Mouse (Mus musculus) ES-E14 (cell line): Measurements from ENCODE around the gene E030018B13Rik. TPM values are rescaled to one million over a fixed set of nuclear protein-coding genes. Genes with fewer than 3 reads are reported as not detected.

Experiments used
- DNase-seq: peaks from one replicate; pipeline ENCODE4 v3.0.0-alpha.2; 2013; ENCODE audit warnings: low read depth, low spot score
- H3K27ac ChIP-seq: 2 replicates; pipeline ENCODE4 v1.5.1; 2012; ENCODE audit warnings: low read depth, mild to moderate bottlenecking, low read length, moderate library complexity, mixed read lengths; ENCODE audit not compliant: poor library complexity, insufficient read depth, severe bottlenecking
- H3K36me3 ChIP-seq: 2 replicates; pipeline ENCODE4 v1.6.1; 2012; ENCODE audit warnings: mild to moderate bottlenecking, low read length, moderate library complexity, mixed read lengths; ENCODE audit not compliant: control insufficient read depth, poor library complexity, insufficient read depth, severe bottlenecking
- H3K4me1 ChIP-seq, 2 experiments: fragments of 150-350 bp in 1 of 2; sonication (generic) in 1 of 2; 2 replicates each; pipeline ENCODE4 v1.6.1; 2012; ENCODE audit warnings: low read length in 2 of 2, mild to moderate bottlenecking in 1 of 2, mixed read lengths in 1 of 2; ENCODE audit not compliant: control insufficient read depth in 2 of 2, insufficient read depth in 2 of 2, poor library complexity in 1 of 2
- H3K4me3 ChIP-seq, 2 experiments: fragments of 150-350 bp in 1 of 2; sonication (generic) in 1 of 2; 2 replicates each; pipeline ENCODE4 v1.5.1; 2012; ENCODE audit warnings: low read length in 2 of 2, low read depth in 1 of 2, mild to moderate bottlenecking in 1 of 2, mixed read lengths in 1 of 2; ENCODE audit not compliant: insufficient read depth in 1 of 2, poor library complexity in 1 of 2, severe bottlenecking in 1 of 2
- H3K9ac ChIP-seq: 2 replicates; pipeline ENCODE4 v1.6.1; 2012; ENCODE audit warnings: low read depth, mild to moderate bottlenecking, low read length, mixed read lengths; ENCODE audit not compliant: poor library complexity, insufficient read depth, severe bottlenecking
- H3K9me3 ChIP-seq: fragments of 150-350 bp; sonication (generic); 2 replicates; pipeline ENCODE4 v1.6.1; 2012; ENCODE audit warnings: low read depth, mild to moderate bottlenecking, low read length; ENCODE audit not compliant: control insufficient read depth, insufficient read depth
- CHD2 ChIP-seq: IDR thresholded peaks from 2 replicates; pipeline ENCODE4 v1.6.1; 2014; ENCODE audit warnings: mild to moderate bottlenecking, low read depth, low read length, inconsistent platforms
- HCFC1 ChIP-seq: IDR thresholded peaks from 2 replicates; pipeline ENCODE4 v1.6.1; 2012; ENCODE audit warnings: low read length, inconsistent platforms, borderline replicate concordance; ENCODE audit not compliant: insufficient read depth
- MAFK ChIP-seq: IDR thresholded peaks from 2 replicates; pipeline ENCODE4 v1.6.1; 2014; ENCODE audit warnings: mild to moderate bottlenecking, low read depth, low read length, inconsistent platforms; ENCODE audit not compliant: insufficient read depth
- ZC3H11A ChIP-seq: IDR thresholded peaks from 2 replicates; pipeline ENCODE4 v1.6.1; 2012; ENCODE audit warnings: low read depth, mild to moderate bottlenecking, inconsistent platforms, low read length, borderline replicate concordance
- ZNF384 ChIP-seq: IDR thresholded peaks from 2 replicates; pipeline ENCODE4 v1.6.1; 2012; ENCODE audit warnings: low read depth, low read length, inconsistent platforms
- in situ Hi-C, 2 experiments: fragments of 600-800 bp; cut with MboI; formaldehyde crosslinking; loops; one replicate each; pipeline ENCODE4 v1.15.1; 2025; ENCODE audit warnings: low sequenced_read_pairs in 2 of 2, inconsistent platforms in 1 of 2; ENCODE audit not compliant: unreplicated experiment in 2 of 2
- total RNA-seq: library from RNA; depleted of rRNA; stranded (reverse); fragments of 300-350 nt; gene quantifications from 2 replicates; pipeline ENCODE4 v1.2.3, GENCODE M21; 2012

Gene E030018B13Rik
- total RNA-seq, 1 experiment = not detected

DNA sequence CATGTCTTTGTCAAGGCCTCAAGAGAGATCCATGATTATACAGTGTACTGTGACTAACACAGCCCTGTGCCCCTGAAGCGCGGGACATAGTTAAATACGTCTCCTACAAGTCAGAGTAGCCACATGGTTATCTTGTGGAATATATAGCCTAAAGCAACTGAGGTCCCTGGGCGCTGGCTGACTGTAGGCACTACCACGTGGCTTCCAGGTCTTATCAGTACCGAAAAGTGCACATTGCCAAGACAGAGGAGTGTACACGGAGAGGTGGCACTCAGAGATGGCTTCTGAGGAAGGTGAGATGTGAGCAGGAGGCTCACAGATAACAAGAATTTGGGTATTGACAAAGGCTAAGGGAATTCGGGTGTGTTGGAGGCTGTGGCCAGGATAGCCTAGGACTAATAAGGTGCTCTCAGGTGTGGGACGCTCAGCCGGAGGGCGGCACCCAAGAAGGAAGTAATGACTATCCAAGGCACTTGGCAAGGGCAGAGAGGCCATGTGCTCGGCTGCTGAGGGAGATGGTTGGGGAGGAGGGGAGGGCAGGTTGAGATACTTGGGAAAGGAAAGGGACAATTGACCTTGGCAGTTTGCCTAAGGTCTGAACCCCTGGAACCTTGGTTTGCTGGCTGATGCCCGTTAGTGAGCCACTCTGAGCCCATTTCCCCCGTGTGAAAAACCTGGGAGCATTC, 39.6 kb downstream of the E030018B13Rik start:
- peak overlapping the region; percentile 99 for H3K27ac ChIP-seq
- peak overlapping the region in 1 of 2 experiments; percentile 5; a peak in 1 of 4 replicates for H3K4me3 ChIP-seq
- no peaks in the 10 kb centered on the region for H3K9me3 ChIP-seq
- peaks cover 30 to 56% of the 10 kb centered on the region in 2 experiments for H3K4me1 ChIP-seq
- no peak for TF ChIP-seq CHD2
- no peak for TF ChIP-seq MAFK
- TF ChIP-seq ZC3H11A = no peak
- TF ChIP-seq ZNF384 = no peak
- TF ChIP-seq HCFC1 = no peak
- in situ Hi-C loops = no loop called here
- no peak for DNase-seq
- H3K36me3 ChIP-seq = no peaks in the 10 kb centered on the region
- peak overlapping the region; percentile 50 for H3K9ac ChIP-seq

GRCm38 (mm10) chr7:63956981-63957713, 40.5 kb downstream of the E030018B13Rik start:
- Histone ChIP-seq H3K9ac (peak overlapping the region; percentile 79), H3K9me3 (no peaks in the 10 kb centered on the region), H3K4me1 (peaks cover 27 to 52% of the 10 kb centered on the region in 2 experiments), H3K27ac (peak overlapping the region; percentile 100), H3K4me3 (peak overlapping the region; percentile 67 to 77), H3K36me3 (no peaks in the 10 kb centered on the region)
- TF ChIP-seq MAFK (no peak), HCFC1 (peak; percentile 16; the same call in 1 of the 2 replicates)
- DNase-seq = peak; percentile 97
- in situ Hi-C loops = no loop called here

GRCm38 (mm10) chr7:63957872-63958640, 41.4 kb downstream of the E030018B13Rik start:
- H3K36me3 ChIP-seq = no peaks in the 10 kb centered on the region
- peak overlapping the region; percentile 100 for H3K27ac ChIP-seq
- TF ChIP-seq MAFK = no peak
- no peak for TF ChIP-seq HCFC1
- TF ChIP-seq ZC3H11A = no peak
- TF ChIP-seq CHD2 = no peak
- TF ChIP-seq ZNF384 = no peak
- peak overlapping the region; percentile 67 to 77 for H3K4me3 ChIP-seq
- no peak for DNase-seq
- in situ Hi-C loops = no loop called here
- peak overlapping the region; percentile 79 for H3K9ac ChIP-seq
- H3K4me1 ChIP-seq = peaks cover 19 to 43% of the 10 kb centered on the region in 2 experiments
- H3K9me3 ChIP-seq = no peaks in the 10 kb centered on the region

GRCm38 (mm10) chr7:63963632-63964031, 47.0 kb downstream of the E030018B13Rik start:
- Histone ChIP-seq H3K27ac (no peak overlapping the region), H3K9me3 (no peaks in the 10 kb centered on the region), H3K4me1 (peaks cover 0 to 16% of the 10 kb centered on the region in 2 experiments; a peak in 2 of 4 replicates), H3K4me3 (no peak overlapping the region), H3K9ac (no peak overlapping the region), H3K36me3 (no peaks in the 10 kb centered on the region)
- DNase-seq = no peak
- in situ Hi-C loops = no loop called here
- no peak for TF ChIP-seq ZNF384
- no peak for TF ChIP-seq CHD2
- no peak for TF ChIP-seq HCFC1
- no peak for TF ChIP-seq MAFK
- TF ChIP-seq ZC3H11A = no peak
